Mouse (Mus musculus): Measurements from ENCODE around the gene Chad.

DNA sequence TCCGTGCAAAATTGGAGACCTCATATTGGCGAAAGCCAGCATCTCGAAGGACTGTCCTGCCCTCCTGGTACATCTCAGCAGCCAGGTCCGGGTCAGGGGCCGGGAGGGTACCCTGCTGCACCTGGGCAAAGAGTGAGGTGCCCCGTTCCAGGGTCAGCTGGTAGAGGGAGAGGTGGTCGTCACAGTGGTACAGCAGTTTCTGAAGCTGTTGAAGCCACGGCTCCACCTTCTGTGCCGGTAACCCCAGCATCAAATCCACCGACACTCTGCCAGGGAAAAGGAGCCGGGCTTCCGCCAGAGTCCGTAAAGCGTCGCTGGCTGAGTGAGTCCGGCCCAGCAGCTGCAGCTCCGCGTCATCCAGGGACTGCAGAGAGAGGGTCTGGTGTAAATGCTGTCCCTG lies 20.4 kb upstream of the Chad start:
- TF ChIP-seq CTCF (IDR thresholded peaks at IDR 0.05; ENCODE audit: low read depth) (no peak), EP300 (optimal IDR thresholded peaks at IDR 0.05) (no peak)
